Mouse (Mus musculus) retina, postnatal 7 days (tissue): ENCODE results near the gene Rgcc.

Experiments used
- DNase-seq: peaks from one replicate; pipeline ENCODE4 v3.0.0-alpha.2; 2012; ENCODE audit warnings: low read depth, low spot score

Rgcc gene

DNA sequence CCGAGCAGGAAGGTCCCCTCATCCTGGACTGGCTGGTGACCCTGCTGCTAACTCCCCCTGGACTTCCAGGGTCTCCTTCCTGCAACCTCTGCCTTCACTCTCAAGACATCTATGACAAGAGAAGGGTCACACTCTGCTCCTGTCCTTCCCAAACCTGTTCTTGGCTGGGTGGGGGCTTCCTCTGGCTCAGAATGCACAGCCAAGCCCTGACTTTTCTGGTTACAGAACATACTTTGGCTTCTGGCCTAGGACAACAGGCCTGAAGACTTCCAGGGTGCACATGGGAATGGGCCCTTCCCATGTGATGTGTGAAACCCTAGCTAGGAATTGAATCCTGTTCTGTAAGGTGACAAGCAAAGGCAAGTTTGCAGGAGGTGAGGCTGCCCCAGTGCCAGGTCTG is 22.0 kb downstream of the Rgcc start:
- no peak for DNase-seq

DNA sequence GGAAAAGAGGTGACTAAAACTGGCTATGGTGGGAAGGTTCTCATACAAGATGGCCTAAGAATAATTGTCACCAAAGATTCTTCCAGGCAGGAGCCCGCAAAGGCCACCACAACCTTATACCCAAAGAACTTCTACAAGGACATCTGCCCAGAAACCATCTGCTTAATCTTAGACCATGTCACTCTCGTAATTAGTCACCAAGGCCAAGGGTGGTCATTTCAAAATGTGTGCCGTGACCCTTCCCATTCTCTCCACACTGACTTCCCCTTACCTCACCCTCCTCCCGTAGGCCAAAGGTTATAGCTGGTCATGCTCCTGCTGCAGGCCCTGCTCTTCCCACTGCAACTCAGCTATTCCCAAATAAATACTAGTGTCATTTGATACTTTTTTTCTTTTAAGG is 22.5 kb downstream of the Rgcc start:
- DNase-seq = no peak

DNA sequence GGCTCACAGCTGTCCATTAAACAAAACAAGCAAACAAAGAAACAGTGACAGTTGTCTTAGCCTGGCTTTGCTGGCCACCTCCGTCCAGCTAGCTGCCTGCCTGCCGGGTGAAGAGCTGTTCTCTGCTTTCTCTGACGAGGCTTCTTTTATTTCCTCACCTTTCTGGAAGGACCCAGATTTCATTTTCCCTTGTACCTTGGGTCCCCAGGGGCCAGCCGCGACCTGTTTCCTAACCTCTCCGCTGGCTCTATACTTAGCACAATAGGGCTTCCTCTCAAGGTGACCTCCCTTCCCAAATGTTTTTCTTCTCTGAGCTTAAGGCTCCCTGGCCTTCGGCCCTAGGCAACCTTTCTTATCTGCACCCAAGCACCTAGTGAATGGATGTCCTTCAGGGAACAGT is 23.5 kb downstream of the Rgcc start:
- DNase-seq = no peak

DNA sequence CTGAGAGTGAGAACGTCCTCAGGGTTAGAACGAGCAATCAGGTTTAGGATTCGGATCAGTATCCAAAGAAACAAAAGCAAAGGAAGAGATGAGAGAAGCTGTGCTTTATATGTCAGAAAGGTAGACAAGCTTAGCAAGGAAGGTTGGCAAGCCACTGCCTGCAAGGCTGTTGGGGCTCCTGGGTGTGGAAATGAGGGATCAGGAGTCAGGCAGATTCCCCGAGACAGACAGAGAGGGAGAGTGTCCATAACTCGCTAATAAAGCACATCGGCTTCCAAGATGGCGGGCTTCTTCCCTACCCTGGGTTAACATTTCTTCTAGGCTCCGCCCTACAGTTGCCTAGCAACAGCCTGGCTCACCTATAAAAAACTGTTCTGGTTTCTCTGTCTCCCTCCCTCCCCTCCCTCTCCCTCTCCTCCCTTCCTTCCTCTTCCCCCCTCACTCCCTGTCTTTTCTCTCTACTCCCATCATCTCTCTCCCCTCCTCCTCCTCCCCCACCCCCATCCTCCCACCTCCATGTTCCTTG is 25.5 kb downstream of the Rgcc start:
- DNase-seq = no peak

DNA sequence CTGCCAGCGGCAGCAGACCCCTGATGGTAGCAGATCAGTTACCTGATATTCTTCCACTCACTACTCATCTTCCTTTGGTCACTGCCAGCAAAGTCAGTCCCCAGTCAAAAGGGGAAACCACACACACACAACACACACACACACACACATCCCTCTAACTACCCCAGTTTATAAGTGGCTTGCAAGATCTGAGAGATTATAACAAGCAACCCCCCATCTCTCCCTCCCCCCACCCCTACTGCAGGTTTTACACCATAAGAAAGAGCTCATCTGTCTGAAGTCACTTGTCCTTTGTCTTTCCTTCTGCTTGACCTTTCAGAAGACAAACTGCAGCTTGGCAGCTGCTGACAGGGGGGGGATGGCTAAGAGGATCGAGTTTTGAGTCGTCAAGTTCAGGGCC is 26.0 kb downstream of the Rgcc start:
- DNase-seq = no peak

DNA sequence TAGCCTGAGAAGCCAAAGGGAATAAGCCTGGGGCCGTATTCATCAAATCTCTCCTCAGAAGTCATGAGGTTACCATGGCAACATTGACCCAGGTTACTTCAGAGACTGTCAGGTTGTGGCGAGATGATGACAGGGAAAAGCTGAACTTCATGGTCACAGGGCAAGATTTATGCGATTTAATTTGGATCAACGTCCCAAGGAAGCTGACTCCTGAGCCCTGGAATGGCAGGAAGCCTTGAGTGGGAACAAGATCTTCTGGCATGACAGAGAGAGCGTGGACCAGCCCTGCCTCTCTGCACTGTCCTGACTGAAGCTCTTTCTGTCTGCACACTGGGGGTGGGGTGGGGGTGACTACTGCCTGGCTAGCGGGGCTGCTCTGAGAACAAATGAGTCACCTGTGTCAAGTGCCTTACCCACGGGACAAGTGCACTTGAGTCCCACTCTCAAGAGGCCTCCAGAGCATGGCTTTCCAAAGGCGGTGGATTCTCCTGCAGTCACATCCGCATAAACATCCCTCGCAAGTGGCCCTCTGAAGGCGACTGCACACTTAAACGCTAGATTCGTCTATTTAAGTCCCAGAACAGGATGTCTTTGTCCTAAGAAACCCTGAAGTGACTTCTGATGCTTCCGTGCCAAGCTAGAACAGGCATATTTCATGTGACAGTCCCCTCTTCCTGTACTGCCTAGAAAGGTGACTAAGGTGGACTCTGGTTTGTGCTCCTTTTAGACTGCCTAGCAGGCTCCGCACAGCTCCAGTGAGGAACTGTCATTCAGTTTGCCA is 27.6 kb downstream of the Rgcc start:
- DNase-seq = no peak

DNA sequence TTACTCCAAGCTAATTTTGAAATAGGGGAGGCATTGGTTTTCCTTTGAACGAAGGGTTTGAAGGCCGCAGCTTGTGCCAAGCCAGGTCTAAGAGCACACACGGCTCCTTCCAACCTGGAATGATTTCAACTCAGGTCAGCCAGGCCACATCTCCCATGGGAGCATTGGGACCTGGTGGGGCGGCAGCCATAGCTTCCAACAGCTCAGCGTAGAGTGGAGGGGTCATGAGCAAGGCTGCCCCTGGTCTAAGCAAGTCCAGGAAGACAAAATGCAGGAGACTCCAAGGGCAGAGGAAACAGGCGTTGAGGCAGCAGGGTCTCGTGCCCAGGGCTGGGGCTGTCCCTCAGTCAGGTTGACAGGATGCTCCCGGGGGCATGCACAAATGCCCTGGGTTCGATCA is 28.5 kb downstream of the Rgcc start:
- no peak for DNase-seq

DNA sequence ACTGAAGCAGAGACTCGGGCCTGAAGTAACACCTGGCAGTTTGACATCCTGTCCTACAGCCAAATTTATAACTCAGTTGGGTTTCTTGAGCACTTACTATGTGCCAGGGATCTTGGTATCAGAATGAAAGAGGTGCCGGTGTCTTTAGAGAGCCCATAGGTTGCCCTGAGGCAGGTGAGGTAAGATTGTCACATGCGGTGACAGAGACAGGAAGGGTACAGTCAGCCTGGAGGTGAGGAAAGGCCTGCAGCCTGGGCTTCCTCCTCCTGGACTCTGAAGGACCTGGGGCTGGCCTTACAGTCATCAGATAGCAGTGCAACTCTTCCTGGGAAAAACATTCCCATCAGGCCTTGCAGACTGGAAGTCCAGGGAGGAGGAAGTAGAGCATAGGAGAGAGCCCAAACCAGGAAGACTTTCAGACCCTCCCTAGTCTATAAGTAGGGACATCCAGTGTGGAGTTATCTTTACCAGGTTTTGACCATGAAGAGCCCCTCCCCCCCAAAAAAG is 29.2 kb downstream of the Rgcc start:
- DNase-seq = no peak

DNA sequence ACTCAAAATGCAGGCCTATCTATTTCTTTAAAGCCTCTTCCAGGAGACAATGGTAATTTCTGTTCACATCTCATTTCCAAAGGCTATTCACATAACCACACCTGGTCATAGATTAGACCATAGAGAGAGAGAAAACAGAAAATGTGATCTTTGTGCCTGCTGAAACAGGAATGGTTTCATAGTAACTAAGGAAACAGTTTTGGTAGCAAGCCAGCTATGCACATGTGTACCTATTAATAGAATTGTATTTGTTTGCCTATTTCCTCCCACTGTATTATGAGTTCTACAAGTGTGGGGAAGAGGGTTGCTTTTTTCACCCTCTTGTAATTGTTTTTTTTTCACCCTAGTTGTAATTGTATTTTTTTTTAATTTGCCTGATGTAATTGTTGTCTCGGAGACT is 31.9 kb downstream of the Rgcc start:
- no peak for DNase-seq

DNA sequence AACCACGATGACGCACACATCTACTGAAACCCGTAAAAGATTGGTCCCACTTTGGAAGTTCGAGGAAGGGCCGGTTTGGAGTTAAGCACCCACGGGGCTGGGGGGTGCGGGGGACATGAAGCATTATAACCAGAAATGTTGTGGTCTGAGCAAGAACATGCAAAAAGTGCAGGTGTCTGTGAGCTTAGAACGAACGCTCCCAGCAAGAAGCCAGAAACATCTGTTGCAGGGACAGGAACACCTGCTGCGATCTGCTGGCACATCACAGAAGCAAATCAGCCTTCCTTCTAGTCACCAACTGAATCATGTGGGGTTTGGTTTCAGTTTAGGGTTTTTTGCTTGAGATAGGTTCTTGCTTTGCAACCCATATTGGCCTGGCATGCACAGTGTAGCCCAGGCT is 33.6 kb downstream of the Rgcc start:
- no peak for DNase-seq

DNA sequence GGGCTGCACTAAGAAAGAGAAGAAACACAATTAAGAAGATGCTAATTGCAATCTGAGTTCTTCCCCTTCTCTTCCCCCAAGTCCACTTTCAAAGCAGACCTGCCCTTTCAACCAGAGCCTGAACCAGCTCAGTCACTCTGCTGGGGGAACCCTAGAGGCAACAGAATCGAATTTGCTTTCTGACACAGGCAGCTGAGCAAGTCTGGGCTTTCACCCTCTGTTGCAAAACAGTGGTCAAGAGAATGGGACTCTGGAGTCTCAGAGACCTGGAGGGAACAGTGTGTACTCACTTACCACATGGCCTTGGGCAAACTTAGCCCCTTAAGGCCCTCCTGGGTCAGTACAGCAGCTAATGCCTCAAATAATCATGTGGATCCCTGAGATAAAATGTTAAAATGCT is 34.1 kb downstream of the Rgcc start:
- no peak for DNase-seq

DNA sequence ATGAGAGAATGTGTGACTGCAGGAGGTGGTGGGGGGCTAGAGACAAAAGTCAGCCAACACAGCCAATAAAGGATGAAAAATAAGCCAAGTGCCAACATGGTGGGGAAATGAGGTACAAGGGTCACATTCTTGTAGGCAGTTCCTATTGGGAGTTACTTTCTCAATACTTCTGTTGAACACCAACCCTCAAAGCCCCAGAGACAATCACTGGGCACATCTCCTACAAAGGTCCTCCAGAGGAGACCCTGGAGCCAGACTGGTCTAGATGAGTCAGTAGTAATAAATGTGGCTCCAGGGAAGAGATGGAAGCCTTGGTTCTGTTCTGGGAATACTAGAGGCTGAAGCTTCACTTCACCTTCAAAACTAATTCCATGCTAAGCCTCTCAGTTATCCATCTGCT is 35.0 kb downstream of the Rgcc start:
- DNase-seq = no peak

DNA sequence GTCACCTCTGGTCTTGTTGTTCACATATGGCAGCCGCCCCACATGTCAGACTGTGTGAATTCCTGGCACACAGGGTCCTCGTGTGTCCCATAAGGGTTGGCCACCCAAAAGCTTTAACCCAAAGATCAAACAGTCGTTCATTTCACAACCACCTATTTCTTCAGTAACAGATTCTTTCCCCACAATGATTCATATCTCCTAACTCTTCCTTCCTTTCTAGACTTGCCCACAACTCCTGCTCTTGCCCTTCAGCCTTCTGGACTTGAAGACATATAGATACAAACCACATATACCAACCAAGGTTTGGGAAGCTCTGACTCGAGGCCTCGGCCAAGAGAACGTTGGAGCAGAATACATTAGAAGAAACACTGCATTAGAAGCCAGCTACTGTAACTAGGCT is 35.7 kb downstream of the Rgcc start:
- no peak for DNase-seq

DNA sequence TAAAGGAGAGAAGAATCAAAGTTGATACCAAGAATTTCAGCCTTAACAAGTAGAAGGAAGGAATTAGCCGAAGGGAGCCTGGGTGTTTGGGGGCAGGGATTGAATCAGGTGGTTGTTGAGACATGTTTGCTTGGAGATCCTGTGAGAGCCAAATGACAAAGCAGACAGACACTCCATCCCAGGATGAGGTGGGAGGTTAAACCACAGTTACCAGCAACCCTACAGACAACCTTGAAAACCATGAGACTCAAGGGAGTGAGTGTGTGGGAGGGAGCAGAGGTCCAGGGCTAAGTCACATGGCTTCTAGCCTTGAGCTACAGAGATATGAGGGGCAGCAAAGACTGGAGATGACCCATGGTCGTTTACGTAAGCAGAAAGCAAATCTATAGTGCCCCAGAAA is 38.1 kb downstream of the Rgcc start:
- DNase-seq = no peak

DNA sequence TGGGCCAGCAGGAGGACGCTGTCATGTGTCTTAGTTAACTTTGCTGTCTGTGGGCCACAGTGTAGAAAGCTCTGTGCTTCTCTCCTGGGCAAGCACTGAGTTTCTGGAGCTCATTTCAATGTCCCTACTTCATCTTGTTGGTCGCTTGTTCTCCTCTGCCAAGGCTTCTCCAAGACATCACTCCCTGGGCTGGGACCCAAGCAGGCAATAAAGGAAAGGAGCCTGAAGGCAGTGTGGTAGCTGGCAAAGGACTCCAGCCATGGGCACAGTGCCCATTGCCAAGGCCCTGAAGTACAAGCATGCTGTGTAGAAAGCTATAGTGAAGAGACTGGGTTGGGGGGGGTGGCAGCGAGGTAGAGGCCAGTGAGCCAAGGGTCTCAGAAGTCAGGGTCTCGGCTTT is 38.8 kb downstream of the Rgcc start:
- DNase-seq = no peak

DNA sequence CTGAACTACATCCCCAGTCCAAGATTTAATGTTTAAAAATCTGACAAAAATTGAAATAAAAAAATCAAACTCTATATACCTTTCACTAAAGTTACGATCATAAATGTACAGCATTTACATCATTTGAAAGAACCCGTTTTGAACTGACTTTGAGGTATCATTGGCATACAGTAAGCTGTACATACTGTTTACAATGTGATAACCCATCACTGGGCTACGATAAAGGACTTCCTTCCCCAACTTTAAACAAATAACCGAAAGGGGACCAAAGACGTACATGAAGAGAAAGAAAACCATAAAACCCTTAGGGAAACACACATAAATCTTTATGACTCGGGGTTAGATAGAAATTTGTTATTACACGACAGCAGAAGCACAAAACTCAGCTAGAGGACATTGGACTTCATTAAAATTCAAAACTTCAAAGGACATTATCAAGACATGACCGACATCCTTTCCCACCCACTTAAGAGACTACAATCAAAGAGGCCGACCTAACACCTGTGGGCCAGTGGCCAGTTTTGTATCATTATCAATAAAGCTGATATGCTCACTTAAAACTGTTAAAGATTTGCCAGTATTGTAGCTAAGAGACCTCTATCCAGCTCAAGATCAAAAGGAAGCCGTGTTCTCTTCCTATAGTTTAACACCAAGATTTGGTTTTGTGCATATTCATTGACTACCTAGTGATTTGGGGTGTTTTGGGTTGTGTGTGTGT is 42.2 kb downstream of the Rgcc start:
- DNase-seq = no peak

DNA sequence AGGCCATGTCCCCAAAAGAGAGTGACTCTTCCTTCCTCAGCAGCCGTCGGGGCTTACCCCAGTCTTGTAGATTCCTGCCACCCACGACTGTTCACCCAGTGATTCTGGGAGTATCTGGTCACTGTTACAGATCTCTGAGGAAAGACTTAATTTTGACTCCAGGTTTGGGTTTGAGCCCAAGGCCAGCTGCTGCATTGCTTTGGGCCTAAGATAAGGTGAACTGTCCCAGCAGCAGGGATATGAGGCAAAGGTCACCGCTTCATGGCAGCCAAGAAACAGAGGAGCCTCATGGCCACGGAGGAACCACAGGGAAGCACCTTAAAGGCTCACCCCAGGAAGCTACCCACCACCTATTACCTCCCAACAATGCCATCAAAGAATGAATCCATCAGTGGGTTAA is 44.8 kb downstream of the Rgcc start:
- no peak for DNase-seq

DNA sequence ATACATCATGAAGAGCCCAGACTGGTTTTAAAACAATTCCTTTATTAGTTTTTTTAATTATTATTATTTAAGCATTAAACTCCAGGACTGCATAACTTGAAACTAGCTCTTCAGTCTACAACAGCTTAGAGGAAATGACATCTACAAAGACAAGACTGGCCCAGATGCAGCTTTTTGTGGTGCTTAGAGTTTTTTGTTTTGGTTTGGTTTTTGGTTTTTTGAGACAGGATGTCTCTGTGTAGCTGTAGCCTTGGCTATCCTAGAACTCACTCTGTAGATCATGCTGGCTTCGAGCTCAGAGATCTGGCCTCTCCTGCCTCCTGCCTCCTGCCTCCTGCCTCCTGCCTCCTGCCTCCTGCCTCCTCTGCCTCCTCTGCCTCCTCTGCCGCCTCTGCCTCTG is 45.7 kb downstream of the Rgcc start:
- no peak for DNase-seq

DNA sequence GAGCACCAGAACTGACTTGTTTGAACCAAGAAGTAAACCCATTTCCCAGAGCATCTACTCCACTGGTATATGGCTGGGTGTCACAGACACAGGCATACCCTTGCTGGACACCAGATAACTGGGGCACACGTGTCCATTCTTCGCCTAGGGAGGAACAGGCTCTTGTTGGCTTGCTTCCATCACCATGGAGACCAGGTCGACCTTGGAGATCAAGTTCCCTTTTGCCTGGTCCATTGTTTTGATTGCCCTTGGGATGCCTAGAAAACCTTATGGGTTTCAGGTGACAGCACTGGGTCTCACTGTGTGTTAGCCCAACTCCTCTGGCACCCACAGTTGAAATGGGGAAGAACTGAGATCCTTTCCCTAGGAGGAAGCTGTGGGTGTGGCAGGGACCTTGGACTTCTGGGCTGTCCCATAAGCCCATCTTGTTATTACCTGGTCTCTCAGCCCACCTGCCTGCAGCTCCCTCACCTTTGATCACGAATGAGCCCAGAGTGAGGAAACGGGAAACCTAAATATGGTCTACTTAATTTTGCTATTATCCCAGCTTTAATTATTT is 49.6 kb downstream of the Rgcc start:
- no peak for DNase-seq

DNA sequence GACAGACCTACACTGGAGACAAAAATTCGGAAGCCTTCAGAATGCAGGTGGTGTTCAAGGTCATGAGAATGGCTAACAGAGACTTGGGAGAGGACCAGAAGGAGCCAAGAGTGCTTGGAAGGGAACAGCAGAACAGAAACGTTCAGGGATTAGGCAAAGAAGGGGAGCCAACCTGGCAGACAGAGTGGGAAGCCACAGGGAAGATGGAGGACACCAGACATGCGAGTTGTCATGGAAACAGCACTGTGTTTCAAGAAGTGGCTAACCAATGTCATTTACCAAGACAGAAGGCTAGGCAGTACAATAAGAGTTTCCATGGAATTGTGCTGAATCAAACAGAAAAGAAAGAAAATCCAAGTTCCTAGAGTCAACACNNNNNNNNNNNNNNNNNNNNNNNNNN is 56.9 kb downstream of the Rgcc start:
- DNase-seq = no peak

DNA sequence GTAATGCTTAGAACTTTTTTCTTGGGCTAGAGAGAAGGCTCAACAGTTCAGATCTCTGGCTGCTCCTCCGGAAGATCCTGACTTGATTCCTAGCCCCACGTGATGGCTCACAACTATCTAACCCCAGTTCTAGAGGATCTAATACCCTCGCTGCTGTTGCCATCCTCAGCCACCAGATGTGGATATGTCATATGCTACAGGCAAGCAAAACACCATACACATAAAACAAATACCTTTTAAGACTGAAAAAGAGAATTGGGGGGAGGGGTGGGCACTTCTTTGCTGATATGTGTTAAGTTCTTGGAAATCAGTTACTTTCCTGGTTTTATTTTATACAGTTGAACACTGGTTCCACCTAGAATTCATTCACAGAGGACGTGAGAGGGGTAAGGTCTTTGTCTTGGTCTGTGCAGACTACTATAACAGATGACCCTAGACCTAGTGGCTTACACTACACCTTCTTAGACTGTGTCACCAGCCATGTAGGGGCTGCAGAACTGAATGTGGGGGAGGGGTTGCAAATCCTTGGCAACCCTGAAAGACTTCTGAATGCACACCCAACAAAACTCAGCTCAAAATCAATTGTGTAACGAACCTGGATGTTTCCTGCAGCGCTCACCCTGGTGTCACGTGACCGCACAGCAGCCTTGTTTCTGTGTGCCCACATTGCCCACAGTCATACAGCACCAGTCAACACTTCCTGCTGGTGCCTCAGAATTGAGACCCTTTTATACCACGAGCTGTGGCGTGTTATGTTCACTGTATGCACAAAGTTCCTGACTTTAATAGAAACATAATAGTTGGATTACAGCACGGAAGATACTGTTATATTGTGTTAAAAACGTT is 58.2 kb downstream of the Rgcc start:
- no peak for DNase-seq

DNA sequence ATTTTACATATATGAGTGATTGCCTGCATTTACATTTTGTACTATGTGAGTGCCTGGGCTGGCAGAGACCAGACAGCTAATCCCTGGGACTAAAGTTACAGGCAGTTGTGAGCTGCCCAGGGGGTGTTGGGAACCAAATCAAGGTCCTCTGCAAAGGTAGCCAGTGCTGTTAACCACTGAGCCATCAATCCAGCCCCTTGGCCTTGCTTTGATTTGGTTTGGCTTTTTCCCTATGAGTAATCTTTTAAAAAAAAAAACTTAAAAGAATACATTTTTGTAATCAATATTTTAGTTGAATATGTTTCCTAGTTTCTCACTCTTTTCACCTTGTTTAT is 59.1 kb downstream of the Rgcc start:
- DNase-seq = no peak
